Mouse (Mus musculus): ENCODE measurements around the gene Bcl2l14. TPM values are rescaled to one million over a fixed set of nuclear protein-coding genes. Genes with fewer than 3 reads are reported as not detected.

Bcl2l14 gene
- polyA plus RNA-seq, 2 experiments = 0.26 to 0.99 TPM

DNA sequence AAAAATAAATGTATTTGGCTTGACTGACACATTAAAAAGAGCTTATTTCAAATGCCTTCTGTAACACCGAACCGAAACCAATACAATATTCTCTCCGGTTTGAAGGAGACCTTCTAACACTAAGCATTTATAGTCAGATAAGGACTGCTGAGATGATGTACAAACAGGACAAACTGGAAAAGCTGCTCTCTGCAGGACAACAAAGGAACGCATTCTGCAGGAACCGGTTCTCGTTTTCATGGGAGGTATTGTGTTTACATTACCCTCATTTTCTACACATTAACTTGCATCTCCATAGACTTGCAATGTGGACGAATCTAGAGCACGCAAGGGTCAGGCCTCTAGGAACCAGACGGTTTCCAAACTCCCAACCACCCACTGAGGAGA, 7.6 kb downstream of the Bcl2l14 start:
- TF ChIP-seq POLR2A (IDR thresholded peaks at IDR 0.05; ENCODE audit: borderline replicate concordance, extremely low read depth, insufficient read depth, insufficient read length) = no peak
- Histone ChIP-seq H3K4me3 (replicated peaks; ENCODE audit: low read length) (no peak overlapping the region), H3K36me3 (ENCODE audit: control insufficient read depth, insufficient read depth, low read length) (no peaks in the 10 kb centered on the region), H3K4me1 (ENCODE audit: control insufficient read depth, insufficient read depth, low read length) (peaks cover 6% of the 10 kb centered on the region), H3K9ac (ENCODE audit: low read depth, low read length, severe bottlenecking) (no peak overlapping the region), H3K27me3 (ENCODE audit: control insufficient read depth, insufficient read depth, low read length) (no peaks in the 10 kb centered on the region), H3K9me3 (ENCODE audit: control insufficient read depth, low read length) (no peaks in the 10 kb centered on the region), H3K4me2 (replicated peaks; ENCODE audit: low read depth, low read length, severe bottlenecking) (no peak overlapping the region), H3K27ac (replicated peaks; ENCODE audit: low read depth, low read length) (no peak overlapping the region)
- DNase-seq (ENCODE audit: low spot score) (no peak), ATAC-seq (ENCODE audit: low FRiP score, low read depth) (no peak)
- 86% methylated on average over 9 of the region's 9 CpGs for WGBS

GRCm38 (mm10) chr6:134407226-134407625, 11.1 kb downstream of the Bcl2l14 start:
- Histone ChIP-seq H3K4me1 (ENCODE audit: control insufficient read depth, insufficient read depth, low read length) (peaks cover 6% of the 10 kb centered on the region), H3K4me3 (replicated peaks; ENCODE audit: low read length) (no peak overlapping the region), H3K9ac (ENCODE audit: low read depth, low read length, severe bottlenecking) (no peak overlapping the region), H3K27ac (replicated peaks; ENCODE audit: low read depth, low read length) (no peak overlapping the region), H3K9me3 (ENCODE audit: control insufficient read depth, low read length) (no peaks in the 10 kb centered on the region), H3K27me3 (ENCODE audit: control insufficient read depth, insufficient read depth, low read length) (no peaks in the 10 kb centered on the region), H3K36me3 (ENCODE audit: control insufficient read depth, insufficient read depth, low read length) (no peaks in the 10 kb centered on the region), H3K4me2 (replicated peaks; ENCODE audit: low read depth, low read length, severe bottlenecking) (no peak overlapping the region)
- DNase-seq (ENCODE audit: low spot score) = peak; percentile 55
- TF ChIP-seq POLR2A (IDR thresholded peaks at IDR 0.05; ENCODE audit: borderline replicate concordance, extremely low read depth, insufficient read depth, insufficient read length) = no peak
- WGBS = 62% methylated on average over 5 of the region's 5 CpGs
- ATAC-seq (ENCODE audit: low FRiP score, low read depth) = peak; percentile 47; the same call in 1 of the 2 replicates

DNA sequence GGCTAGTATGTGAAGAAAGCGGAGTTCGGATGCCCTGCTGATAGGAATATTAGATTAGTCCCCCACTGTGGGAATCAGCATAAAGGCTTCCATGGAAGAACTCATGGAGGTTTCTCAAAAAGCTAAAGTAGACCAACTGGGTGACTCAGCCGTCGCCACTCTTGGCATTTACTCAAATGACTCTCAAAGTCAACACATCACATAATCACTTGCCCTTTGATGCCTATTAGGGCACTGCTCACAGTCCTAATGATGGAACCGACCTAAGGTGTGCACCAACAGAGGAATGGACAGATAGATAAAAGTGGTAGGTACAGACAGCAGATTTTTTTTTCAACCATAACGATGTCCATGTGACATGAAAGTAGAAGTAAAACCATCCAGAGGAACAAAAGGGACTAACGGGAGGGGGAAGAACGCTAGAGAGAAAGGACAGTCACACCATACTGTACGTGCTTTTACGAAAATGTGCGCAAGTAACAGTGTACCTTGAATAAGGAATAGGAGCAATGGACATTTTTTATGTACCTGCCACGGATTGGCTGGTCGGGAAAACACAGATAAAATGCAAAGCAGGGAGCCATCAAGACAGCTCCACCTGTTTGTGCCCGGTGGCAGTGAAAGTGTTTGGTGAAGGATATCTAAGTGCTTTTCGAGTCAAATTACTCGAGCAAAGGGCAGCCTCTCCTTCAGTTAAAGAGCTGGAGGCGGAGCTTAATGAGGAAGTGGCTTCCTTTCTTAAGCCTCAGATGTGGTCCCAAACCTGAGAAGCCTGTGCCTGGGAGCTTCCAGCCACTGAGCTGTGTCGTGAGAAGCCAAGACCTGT, 17.8 kb downstream of the Bcl2l14 start:
- WGBS = 52% methylated on average over 18 of the region's 18 CpGs

GRCm38 (mm10) chr6:134414532-134414883, 18.4 kb downstream of the Bcl2l14 start:
- Histone ChIP-seq H3K4me2 (replicated peaks; ENCODE audit: low read depth, low read length, severe bottlenecking) (no peak overlapping the region), H3K4me1 (ENCODE audit: control insufficient read depth, insufficient read depth, low read length) (no peaks in the 10 kb centered on the region)
- TF ChIP-seq POLR2A (IDR thresholded peaks at IDR 0.05; ENCODE audit: borderline replicate concordance, extremely low read depth, insufficient read depth, insufficient read length) = no peak

More for the DNA sequence above, 17.8 kb downstream of the Bcl2l14 start:
- no peaks in the 10 kb centered on the region for H3K27me3 ChIP-seq (ENCODE audit: control insufficient read depth, insufficient read depth, low read length)
- H3K4me3 ChIP-seq (replicated peaks; ENCODE audit: low read length) = no peak overlapping the region
- DNase-seq (ENCODE audit: low spot score) (no peak), ATAC-seq (ENCODE audit: low FRiP score, low read depth) (no peak)
- H3K27ac ChIP-seq (replicated peaks; ENCODE audit: low read depth, low read length) = no peak overlapping the region
- no peak overlapping the region for H3K9ac ChIP-seq (ENCODE audit: low read depth, low read length, severe bottlenecking)
- no peak for TF ChIP-seq POLR2A (IDR thresholded peaks at IDR 0.05; ENCODE audit: borderline replicate concordance, extremely low read depth, insufficient read depth, insufficient read length)
- no peaks in the 10 kb centered on the region for H3K4me1 ChIP-seq (ENCODE audit: control insufficient read depth, insufficient read depth, low read length)
- no peaks in the 10 kb centered on the region for H3K9me3 ChIP-seq (ENCODE audit: control insufficient read depth, low read length)
- no peak overlapping the region for H3K4me2 ChIP-seq (replicated peaks; ENCODE audit: low read depth, low read length, severe bottlenecking)
- no peaks in the 10 kb centered on the region for H3K36me3 ChIP-seq (ENCODE audit: control insufficient read depth, insufficient read depth, low read length)

DNA sequence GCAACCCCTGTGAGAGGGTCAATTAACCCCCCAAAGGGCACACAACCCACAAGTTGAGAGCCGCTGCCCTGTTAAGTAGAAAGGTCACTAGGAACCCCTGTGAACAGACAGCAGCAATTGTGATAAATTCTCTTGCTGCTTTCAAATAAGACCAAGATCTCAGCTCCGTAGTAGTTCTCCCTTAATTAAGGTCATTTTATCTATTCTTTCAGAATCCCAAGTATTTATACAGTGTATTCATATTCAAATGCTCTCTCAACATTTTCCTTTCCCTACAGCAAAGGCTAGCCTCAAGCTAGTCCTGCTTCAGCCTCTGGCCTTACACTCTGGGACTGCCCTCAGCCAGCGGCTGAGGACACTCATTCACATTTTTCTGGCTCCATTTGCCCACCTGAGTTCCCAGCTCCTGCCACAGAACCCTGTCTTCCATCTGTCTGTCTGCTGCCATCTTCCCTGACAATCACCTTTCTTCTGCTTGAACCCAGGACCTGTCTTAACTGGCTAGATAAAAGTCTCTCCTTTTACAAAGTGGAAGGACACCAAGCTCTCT, 20.5 kb downstream of the Bcl2l14 start:
- H3K4me3 ChIP-seq (replicated peaks; ENCODE audit: low read length) = no peak overlapping the region
- ATAC-seq (ENCODE audit: low FRiP score, low read depth) (no peak), DNase-seq (ENCODE audit: low spot score) (no peak)
- no peaks in the 10 kb centered on the region for H3K36me3 ChIP-seq (ENCODE audit: control insufficient read depth, insufficient read depth, low read length)
- no peak overlapping the region for H3K27ac ChIP-seq (replicated peaks; ENCODE audit: low read depth, low read length)
- H3K9me3 ChIP-seq (ENCODE audit: control insufficient read depth, low read length) = no peaks in the 10 kb centered on the region
- TF ChIP-seq POLR2A (IDR thresholded peaks at IDR 0.05; ENCODE audit: borderline replicate concordance, extremely low read depth, insufficient read depth, insufficient read length) = no peak
- no peaks in the 10 kb centered on the region for H3K4me1 ChIP-seq (ENCODE audit: control insufficient read depth, insufficient read depth, low read length)
- WGBS = 61% methylated on average over 3 of the region's 3 CpGs
- H3K4me2 ChIP-seq (replicated peaks; ENCODE audit: low read depth, low read length, severe bottlenecking) = no peak overlapping the region
- no peaks in the 10 kb centered on the region for H3K27me3 ChIP-seq (ENCODE audit: control insufficient read depth, insufficient read depth, low read length)
- no peak overlapping the region for H3K9ac ChIP-seq (ENCODE audit: low read depth, low read length, severe bottlenecking)

More at GRCm38 (mm10) chr6:134414532-134414883, 18.4 kb downstream of the Bcl2l14 start:
- WGBS = 49% methylated on average over 4 of the region's 4 CpGs
- Histone ChIP-seq H3K36me3 (ENCODE audit: control insufficient read depth, insufficient read depth, low read length) (no peaks in the 10 kb centered on the region), H3K27ac (replicated peaks; ENCODE audit: low read depth, low read length) (no peak overlapping the region), H3K27me3 (ENCODE audit: control insufficient read depth, insufficient read depth, low read length) (no peaks in the 10 kb centered on the region), H3K4me3 (replicated peaks; ENCODE audit: low read length) (no peak overlapping the region), H3K9ac (ENCODE audit: low read depth, low read length, severe bottlenecking) (no peak overlapping the region), H3K9me3 (ENCODE audit: control insufficient read depth, low read length) (no peaks in the 10 kb centered on the region)
- no peak for ATAC-seq (ENCODE audit: low FRiP score, low read depth)
- DNase-seq (ENCODE audit: low spot score) = no peak

Data from limb, embryonic 14.5 days (tissue).